Mouse (Mus musculus) heart, embryonic 12.5 days (tissue): ENCODE measurements around the gene Rgs10. TPM values are rescaled to one million over a fixed set of nuclear protein-coding genes. Genes with fewer than 3 reads are reported as not detected.

Experiments
- ATAC-seq: fragments of 200-750 bp; cut with Nextera tagmentation; 2 replicates; pipeline ENCODE4 v1.8.0; 2017; ENCODE audit warnings: moderate TSS enrichment, moderate library complexity; ENCODE audit not compliant: insufficient number of reproducible peaks, low FRiP score
- H3K27ac ChIP-seq: fragments of 300-500 bp; sonication (generic); 2 replicates; pipeline ENCODE4 v1.5.1; 2016; ENCODE audit warnings: mild to moderate bottlenecking, moderate library complexity; ENCODE audit not compliant: poor library complexity, severe bottlenecking
- H3K27me3 ChIP-seq: fragments of 300-500 bp; sonication (generic); replicated peaks from 2 replicates; pipeline ENCODE4 v1.6.1; 2016; ENCODE audit warnings: mild to moderate bottlenecking, moderate library complexity
- H3K36me3 ChIP-seq: fragments of 300-500 bp; sonication (generic); 2 replicates; pipeline ENCODE4 v1.6.1; 2016; ENCODE audit warnings: mild to moderate bottlenecking, moderate library complexity
- H3K4me1 ChIP-seq: fragments of 300-500 bp; sonication (generic); replicated peaks from 2 replicates; pipeline ENCODE4 v1.6.1; 2016; ENCODE audit warnings: mild to moderate bottlenecking
- H3K4me2 ChIP-seq: fragments of 300-500 bp; sonication (generic); 2 replicates; pipeline ENCODE4 v1.6.1; 2016; ENCODE audit warnings: mild to moderate bottlenecking, moderate library complexity
- H3K4me3 ChIP-seq: fragments of 300-500 bp; sonication (generic); 2 replicates; pipeline ENCODE4 v1.5.1; 2016; ENCODE audit warnings: mild to moderate bottlenecking
- H3K9ac ChIP-seq: fragments of 300-500 bp; sonication (generic); 2 replicates; pipeline ENCODE4 v1.6.1; 2016; ENCODE audit warnings: mild to moderate bottlenecking, moderate library complexity
- H3K9me3 ChIP-seq: fragments of 300-500 bp; sonication (generic); replicated peaks from 2 replicates; pipeline ENCODE4 v1.6.1; 2016; ENCODE audit warnings: mild to moderate bottlenecking, moderate library complexity
- WGBS: fragments of 180-500 bp; shearing (Covaris S2); methylation state at CpG from one replicate; pipeline ENCODE4 v1.1.7; 2016; 5-methylcytosine and 5-hydroxymethylcytosine counted together
- polyA plus RNA-seq: library from polyadenylated mRNA; unstranded; fragments of >200 nt; fragmentation: Nextera tagmentation; extraction: Ambion mirVana; gene quantifications from 2 replicates; pipeline ENCODE4 v1.2.1, GENCODE M21; 2016

Gene Rgs10
- 13.3 and 14.0 TPM in 2 replicates for polyA plus RNA-seq

DNA sequence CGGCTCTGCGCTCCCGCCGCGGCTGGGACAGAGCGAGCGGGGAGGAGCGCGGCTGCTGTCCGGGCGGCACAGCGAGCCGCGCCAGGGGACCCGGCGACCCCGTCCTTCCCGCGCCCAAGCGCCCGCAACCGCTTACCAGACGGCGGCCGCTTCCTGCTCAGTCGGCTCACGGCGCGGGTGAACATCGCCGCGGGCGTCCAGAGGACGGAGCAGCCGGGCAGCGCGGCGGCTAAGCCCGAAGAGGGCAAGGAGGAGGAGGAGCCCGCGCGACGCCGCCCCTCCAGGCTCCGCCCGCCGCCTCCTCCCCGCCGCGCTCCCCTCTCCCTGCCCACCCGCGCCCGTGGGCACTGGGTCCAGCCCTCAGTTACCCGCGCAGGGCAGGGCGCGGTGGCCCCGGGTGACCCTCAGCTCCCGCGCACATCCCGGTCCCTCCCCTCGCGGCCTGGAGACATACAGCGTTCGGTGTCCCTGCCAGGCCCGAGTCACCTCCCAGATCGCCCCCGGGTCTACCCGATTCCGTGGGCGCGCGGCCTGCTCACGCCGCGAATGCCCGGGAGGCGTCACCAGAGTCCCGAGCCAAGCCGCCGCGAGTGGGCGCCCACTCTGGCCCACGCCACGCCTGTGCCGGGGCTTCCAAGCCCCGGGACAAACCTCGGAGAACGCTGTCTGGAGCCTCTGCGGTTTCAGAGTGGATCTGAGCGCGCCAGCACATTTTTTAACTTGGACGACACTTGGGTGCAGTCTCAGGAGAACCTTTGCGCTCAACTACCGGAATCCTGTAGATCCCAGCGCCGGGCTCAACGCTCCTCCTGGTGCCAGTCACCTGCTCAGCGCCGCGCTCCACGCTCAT lies at the start of gene Rgs10:
Rgs10 (minus strand) TSS at position 829 of the 850 bp plus-strand sequence.
- ATAC-seq: peak; percentile 79
- peaks cover 26% of the 10 kb centered on the region for H3K4me1 ChIP-seq
- under 1% methylated on average over 81 of the region's 102 CpGs for WGBS
- peaks cover 49% of the 10 kb centered on the region for H3K27me3 ChIP-seq
- H3K4me2 ChIP-seq: peak within 1 kb of the TSS; percentile 99
- H3K4me3 ChIP-seq: peak within 1 kb of the TSS; percentile 80
- H3K27ac ChIP-seq: no peak within 1 kb of the TSS
- peak within 1 kb of the TSS; percentile 77 for H3K9ac ChIP-seq
- H3K36me3 ChIP-seq: no peaks in the 10 kb centered on the region
- H3K9me3 ChIP-seq: no peaks in the 10 kb centered on the region

DNA sequence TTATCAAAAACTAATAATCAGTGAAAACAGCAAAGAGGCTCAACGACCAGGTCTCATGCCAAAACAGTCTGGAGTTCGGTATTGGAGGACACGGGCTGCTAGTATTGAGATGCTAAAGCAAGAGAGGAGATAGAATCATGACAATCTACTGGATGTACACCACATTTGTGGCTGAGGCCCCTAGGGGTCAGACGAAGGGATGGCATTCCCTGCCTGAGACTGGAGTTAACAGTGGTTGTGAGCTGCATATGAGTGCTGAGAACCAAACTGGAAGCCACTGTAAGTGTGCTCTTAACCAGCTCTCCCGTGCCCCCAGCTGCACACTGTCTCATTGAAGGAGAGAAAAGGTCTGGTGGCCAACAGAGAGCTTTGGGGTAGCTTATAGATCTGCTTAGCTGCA lies 43.8 kb upstream of the Rgs10 start:
- no peaks in the 10 kb centered on the region for H3K27me3 ChIP-seq
- peaks cover 12% of the 10 kb centered on the region for H3K4me1 ChIP-seq
- H3K9me3 ChIP-seq: no peaks in the 10 kb centered on the region
- H3K9ac ChIP-seq: 0 out of 2 replicates have a peak overlapping the region, but pooled peaks have one; percentile 58
- H3K4me3 ChIP-seq: 0 out of 2 replicates have a peak overlapping the region, but pooled peaks have one; percentile 96
- H3K36me3 ChIP-seq: no peaks in the 10 kb centered on the region
- ATAC-seq: no peak
- peak overlapping the region; percentile 92 for H3K4me2 ChIP-seq
- 66% methylated on average over 5 of the region's 5 CpGs for WGBS
- no peak overlapping the region for H3K27ac ChIP-seq

DNA sequence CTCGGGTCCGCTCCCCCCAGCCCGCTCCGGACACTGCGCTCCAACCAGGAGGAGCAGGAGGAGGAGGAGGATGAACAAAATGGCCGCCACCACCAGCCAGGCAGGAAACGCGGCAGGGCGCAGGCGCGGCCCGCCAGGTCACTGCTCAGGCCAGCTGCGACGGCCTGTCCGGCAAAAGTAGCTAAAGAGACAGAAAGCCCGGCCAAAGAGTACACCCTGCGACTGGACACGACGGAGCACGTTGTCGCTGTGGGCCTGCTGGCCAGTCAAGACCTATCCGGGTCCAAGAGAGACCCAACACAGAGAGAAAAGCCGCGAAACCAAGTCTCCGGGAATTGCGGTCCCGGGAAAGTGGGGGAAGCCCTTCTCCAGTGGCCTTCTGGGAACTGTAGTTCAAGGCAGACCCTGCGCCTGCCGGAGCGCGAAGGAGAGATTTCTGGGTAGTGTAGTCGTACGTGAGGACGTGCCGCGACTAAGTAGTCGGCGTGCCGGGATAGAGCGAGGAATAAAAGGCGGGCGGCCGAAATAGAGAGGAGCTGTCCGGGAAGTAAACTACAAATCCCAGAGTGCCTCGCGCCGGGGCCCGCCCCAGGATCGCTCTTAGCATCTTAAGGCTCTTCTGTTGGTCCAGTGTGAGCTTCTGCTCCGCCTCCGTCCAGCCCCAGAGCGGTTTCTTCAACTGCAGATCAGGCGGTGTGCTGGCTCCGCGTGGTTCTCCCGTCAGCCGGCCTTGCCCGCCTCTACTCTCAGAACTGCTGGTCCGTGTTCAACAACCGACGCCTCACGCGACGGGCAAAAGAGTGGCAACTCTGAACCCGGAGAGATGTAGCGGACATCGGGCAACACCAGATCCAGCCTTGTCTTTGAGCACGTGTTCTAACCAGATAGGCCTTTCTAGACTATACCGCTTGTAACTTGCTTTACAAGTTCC lies 43.0 kb upstream of the Rgs10 start, which contains the start of gene Tial1:
Tial1 (minus strand) TSS at position 433 of the 931 bp plus-strand sequence.
- H3K4me1 ChIP-seq: peaks cover 12% of the 10 kb centered on the region
- no peaks in the 10 kb centered on the region for H3K36me3 ChIP-seq
- H3K9me3 ChIP-seq: no peaks in the 10 kb centered on the region
- peak within 1 kb of the TSS; percentile 96 for H3K4me3 ChIP-seq
- peak within 1 kb of the TSS; percentile 95 for H3K9ac ChIP-seq
- WGBS: under 1% methylated on average over 69 of the region's 69 CpGs
- H3K27me3 ChIP-seq: no peaks in the 10 kb centered on the region
- peak; percentile 98 for ATAC-seq
- peak within 1 kb of the TSS; percentile 92 for H3K4me2 ChIP-seq
- peak within 1 kb of the TSS; percentile 95 for H3K27ac ChIP-seq

DNA sequence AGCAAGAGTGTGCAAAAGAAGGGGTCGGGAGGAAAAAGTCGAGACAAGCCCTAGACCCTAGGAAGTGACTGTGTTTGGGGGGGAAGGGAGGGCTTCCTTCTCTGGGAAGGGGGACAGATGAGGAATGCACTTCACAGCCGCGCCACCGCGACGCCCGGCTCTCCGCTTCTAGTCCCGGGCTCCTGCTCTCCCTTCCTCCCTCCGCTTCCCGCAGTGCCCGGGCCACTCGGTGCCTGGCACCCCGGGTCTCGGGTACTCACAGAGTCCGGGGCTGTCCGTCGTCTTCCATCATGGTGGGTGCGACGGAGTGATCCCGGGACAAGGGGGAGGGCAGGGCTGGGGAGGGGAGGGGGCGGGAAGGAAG lies 42.3 kb upstream of the Rgs10 start:
- H3K4me1 ChIP-seq: peaks cover 12% of the 10 kb centered on the region
- H3K4me2 ChIP-seq: peak overlapping the region; percentile 92
- 0% methylated on average over 22 of the region's 23 CpGs for WGBS
- no peaks in the 10 kb centered on the region for H3K9me3 ChIP-seq
- H3K36me3 ChIP-seq: no peaks in the 10 kb centered on the region
- H3K9ac ChIP-seq: peak overlapping the region; percentile 95
- peak overlapping the region; percentile 95 for H3K27ac ChIP-seq
- ATAC-seq: peak; percentile 5
- H3K27me3 ChIP-seq: no peaks in the 10 kb centered on the region
- peak overlapping the region; percentile 96 for H3K4me3 ChIP-seq

DNA sequence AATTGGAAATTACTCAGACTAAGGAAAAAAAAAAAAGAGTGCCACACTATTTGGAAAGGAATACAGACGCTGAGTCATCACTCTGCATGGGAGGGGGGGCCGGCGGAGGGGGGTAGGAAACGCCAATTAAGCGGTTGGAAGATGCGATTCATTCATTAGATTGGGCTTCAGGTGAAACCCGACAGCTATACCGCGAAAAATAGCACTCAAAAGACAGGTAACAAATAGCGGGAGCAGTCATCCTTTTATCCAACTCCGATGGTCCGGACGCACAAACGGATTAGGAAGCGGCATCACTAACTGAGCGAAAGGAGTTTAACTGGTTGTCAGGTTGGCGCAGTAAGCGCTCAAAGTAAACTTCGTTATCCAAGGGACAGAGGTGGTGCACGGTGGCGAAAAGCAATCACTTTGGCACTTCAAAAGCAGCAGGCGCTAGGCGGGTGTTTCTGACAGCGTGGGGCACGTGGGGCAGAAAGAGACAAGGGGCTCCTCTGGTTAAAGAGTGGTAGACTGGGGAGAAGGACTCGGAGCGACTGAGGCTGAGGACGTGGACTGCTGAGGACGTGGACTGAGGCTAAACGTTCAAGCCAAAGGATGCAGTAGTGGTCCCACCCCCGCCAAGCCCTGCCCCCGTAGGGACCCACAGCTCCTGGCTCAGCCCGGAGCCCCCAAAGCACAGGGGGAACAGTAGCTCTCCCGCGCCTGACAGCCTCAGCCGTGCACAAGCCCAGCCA lies 41.7 kb upstream of the Rgs10 start:
- under 1% methylated on average over 36 of the region's 36 CpGs for WGBS

DNA sequence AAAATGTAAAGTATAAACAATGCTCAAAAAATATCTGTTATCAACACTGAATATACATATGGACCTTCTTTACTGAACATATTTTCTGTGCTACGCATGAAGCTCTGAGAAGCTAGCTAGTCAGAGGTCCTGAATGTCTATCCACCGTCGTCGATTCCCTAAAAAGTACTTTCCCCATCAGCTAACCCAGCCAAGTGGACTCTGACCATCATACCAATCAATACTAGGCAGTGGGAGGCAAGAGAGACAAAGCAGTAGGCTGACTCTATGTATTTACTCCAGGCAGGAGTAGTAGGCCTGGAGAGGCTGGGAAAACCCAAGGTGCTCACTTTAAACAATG lies 41.2 kb upstream of the Rgs10 start:
- Histone ChIP-seq H3K4me1 (peaks cover 12% of the 10 kb centered on the region), H3K27ac (peak overlapping the region; percentile 95), H3K36me3 (peaks cover under 1% of the 10 kb centered on the region; the same call in 1 of the 2 replicates), H3K4me3 (peak overlapping the region; percentile 96), H3K9ac (peak overlapping the region; percentile 95), H3K27me3 (no peaks in the 10 kb centered on the region), H3K4me2 (peak overlapping the region; percentile 92), H3K9me3 (no peaks in the 10 kb centered on the region)
- ATAC-seq: no peak
- WGBS: 14% methylated on average over 4 of the region's 4 CpGs

More for the DNA sequence above, 41.7 kb upstream of the Rgs10 start:
- Histone ChIP-seq H3K4me1 (peaks cover 12% of the 10 kb centered on the region), H3K27ac (peak overlapping the region; percentile 95), H3K4me2 (peak overlapping the region; percentile 92), H3K36me3 (no peaks in the 10 kb centered on the region), H3K4me3 (peak overlapping the region; percentile 96), H3K27me3 (no peaks in the 10 kb centered on the region), H3K9ac (peak overlapping the region; percentile 95), H3K9me3 (no peaks in the 10 kb centered on the region)
- peak; percentile 3 for ATAC-seq

DNA sequence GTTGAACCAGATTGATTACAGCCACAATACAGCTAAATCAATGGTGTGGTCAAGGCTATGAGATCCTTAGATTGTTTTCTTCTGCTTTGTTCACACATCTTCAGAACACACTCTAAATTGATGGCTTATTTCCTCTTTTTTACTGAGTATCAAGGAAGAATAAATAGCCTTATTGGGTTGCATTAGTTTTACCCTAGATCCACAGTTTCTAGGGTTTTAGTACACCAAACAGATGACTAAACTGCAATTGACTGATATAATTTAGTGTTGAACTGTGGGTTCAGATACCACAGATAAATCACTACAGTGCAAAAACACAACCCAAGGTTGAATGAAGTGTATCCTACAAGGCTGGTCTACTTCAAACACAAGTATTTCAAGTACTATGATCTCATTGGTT lies 39.5 kb upstream of the Rgs10 start:
- Histone ChIP-seq H3K9me3 (no peaks in the 10 kb centered on the region), H3K9ac (no peak overlapping the region), H3K4me2 (no peak overlapping the region), H3K4me1 (peaks cover 12% of the 10 kb centered on the region), H3K27ac (no peak overlapping the region), H3K4me3 (no peak overlapping the region), H3K36me3 (peaks cover 15% of the 10 kb centered on the region), H3K27me3 (no peaks in the 10 kb centered on the region)
- no peak for ATAC-seq

DNA sequence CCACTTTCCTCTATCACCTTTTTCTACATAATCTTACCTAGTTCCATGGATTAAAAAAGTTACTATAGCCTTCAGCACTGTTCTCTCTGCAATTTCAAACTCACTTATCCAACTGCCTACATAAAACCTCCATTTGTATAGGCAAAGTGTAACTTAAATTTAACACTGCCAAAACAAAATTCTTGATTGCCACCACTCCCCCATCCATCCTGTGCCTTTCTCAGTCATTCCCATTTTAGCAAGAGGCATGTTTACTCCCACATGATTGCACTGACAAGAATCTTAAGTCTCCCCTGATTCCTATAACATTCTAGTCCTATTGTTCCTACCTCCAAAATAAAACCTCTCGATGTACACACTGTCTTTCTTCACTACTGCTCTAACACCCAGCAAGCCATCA lies 34.2 kb upstream of the Rgs10 start:
- ATAC-seq: no peak
- Histone ChIP-seq H3K9me3 (no peaks in the 10 kb centered on the region), H3K4me1 (peaks cover 2% of the 10 kb centered on the region; the same call in 1 of the 2 replicates), H3K36me3 (peaks cover 43% of the 10 kb centered on the region), H3K27me3 (no peaks in the 10 kb centered on the region), H3K4me3 (no peak overlapping the region), H3K9ac (no peak overlapping the region), H3K4me2 (no peak overlapping the region), H3K27ac (no peak overlapping the region)
- 86% methylated on average over 1 of the region's 1 CpGs for WGBS

DNA sequence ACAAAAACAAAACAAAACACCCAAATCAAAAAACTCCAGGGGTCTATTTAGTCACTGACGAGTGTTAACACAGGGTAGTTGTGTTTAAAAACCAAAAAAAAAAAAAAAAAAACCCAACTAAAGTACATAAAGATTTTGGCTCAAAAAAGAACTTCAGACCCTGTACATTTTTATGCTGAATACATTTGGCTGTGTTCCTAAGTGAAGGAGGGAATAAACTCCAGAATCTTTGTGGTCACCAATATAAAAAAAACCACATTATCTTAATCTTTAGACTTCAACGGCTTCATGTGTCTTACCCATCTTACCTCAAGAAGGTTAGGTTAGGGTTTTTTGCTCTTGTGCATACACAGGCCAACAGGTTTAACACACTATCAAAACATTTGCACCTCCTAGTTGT lies 22.0 kb upstream of the Rgs10 start:
- WGBS: 86% methylated on average over 2 of the region's 2 CpGs
- peaks cover 5% of the 10 kb centered on the region; the same call in 1 of the 2 replicates for H3K9me3 ChIP-seq
- H3K4me2 ChIP-seq: no peak overlapping the region
- H3K4me3 ChIP-seq: no peak overlapping the region
- H3K4me1 ChIP-seq: no peaks in the 10 kb centered on the region
- H3K27ac ChIP-seq: no peak overlapping the region
- ATAC-seq: no peak
- peaks cover 48% of the 10 kb centered on the region for H3K36me3 ChIP-seq
- no peaks in the 10 kb centered on the region for H3K27me3 ChIP-seq
- no peak overlapping the region for H3K9ac ChIP-seq

DNA sequence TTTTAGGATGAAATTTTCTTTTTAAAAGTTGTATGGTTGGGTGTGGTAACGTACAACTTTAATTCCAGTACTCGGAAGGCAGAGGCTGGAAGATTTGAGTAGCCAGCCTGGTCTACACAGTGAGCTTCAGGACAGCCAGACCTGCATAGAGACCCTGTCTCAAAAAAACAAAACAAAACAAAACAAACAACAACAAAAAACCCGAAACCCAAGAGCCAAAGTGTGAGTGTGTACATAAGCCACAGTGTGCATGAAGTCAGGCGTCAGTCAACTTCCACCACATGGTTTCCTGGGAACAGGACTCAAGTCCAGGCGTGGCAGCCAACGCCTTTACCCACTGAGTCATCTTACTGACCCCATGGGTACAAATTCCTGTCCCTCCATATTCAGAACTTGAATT lies 20.7 kb upstream of the Rgs10 start:
- Histone ChIP-seq H3K36me3 (peaks cover 35% of the 10 kb centered on the region), H3K9me3 (peaks cover 5% of the 10 kb centered on the region; the same call in 1 of the 2 replicates), H3K27ac (no peak overlapping the region), H3K4me2 (no peak overlapping the region), H3K4me1 (no peaks in the 10 kb centered on the region), H3K27me3 (no peaks in the 10 kb centered on the region), H3K4me3 (no peak overlapping the region), H3K9ac (no peak overlapping the region)
- 92% methylated on average over 6 of the region's 6 CpGs for WGBS
- no peak for ATAC-seq
